Mouse (Mus musculus) heart, postnatal 0 days (tissue): ENCODE measurements around the gene Gm6588.

ENCODE experiments used
- CTCF ChIP-seq: IDR thresholded peaks from 2 replicates; pipeline ENCODE4 v1.5.1; 2016; ENCODE audit warnings: antibody characterized with exemption, control low read depth, low read depth
- EP300 ChIP-seq: IDR thresholded peaks from 2 replicates; pipeline ENCODE4 v1.6.1; 2016; ENCODE audit warnings: antibody characterized with exemption, low read depth

DNA sequence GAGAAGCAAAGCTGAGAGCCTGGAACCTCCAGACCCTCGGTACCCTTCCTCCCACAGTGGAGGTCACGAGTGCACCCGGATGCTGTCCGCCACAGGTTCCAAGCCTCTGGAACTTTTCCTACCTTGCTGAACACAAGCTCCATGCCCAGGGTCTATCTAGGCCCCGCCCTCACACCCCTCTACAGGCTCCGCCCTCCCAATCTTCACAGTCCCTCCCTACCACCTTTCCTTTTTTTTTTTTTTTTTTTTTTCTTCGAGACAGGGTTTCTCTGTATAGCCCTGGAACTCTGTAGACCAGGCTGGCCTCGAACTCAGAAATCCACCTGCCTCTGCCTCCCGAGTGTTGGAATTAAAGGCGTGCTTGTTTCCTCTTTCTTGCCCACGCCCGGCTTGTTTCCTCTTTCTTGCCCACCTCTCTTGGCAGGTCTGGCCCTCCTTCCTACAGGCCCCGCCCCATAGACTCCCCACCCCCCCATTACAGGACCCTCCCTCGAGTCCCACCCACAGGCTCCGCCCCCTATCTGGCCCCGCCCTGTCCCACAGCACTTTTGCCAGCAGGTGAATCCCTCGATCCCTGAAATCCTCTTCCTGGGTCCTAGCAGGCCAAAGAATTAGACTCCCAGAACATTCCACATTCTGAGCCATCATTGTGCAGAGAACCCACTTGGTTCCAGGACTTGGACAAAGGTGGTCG lies at the start of gene Gm6588:
- TF ChIP-seq EP300 (no peak), CTCF (no peak)
